Mouse (Mus musculus) adrenal gland, adult (tissue): ENCODE measurements at regions not wholly inside any gene's neighbourhood (a gene's known extent, or its start where the extent isn't known, plus 50 kb on each side); places are given as distances from the start of the nearest gene placed in this dataset.

Experiments used
- DNase-seq, 2 experiments: peaks; one replicate each; pipeline ENCODE4 v3.0.0; 2022 to 2023; ENCODE audit warnings: low spot score in 1 of 2; ENCODE audit not compliant: inconsistent age in 2 of 2

GRCm38 (mm10) chr1:63854794-63855193 is 85.7 kb upstream of the 4933402D24Rik start:
- DNase-seq, result peak; percentile 9 to 27

GRCm38 (mm10) chr1:63851476-63852094 is 82.5 kb upstream of the 4933402D24Rik start:
- no peak for DNase-seq

DNA sequence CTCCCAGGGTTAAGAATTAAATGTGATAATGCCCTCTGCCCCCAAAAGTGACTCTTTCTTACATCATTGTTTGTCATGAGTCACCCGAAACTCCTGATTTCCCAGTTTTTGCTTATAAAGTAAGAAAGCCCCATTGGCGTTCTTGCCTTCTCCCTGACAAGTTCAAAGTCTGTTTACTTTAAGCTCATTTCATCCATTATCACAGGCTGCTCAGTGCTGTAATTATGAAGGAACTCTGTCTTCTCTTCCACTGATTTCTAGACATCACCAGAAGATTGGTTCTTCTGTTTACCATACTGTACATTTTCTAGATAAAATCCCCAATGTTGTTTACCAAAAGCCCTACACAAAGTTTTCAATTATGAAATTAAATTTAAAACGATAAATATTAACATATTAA is 81.2 kb upstream of the 4933402D24Rik start:
- no peak for DNase-seq

- DNase-seq, result no peak
These were observed 59.2 kb upstream of the 4933402D24Rik start for GRCm38 (mm10) chr1:63828174-63828844.

DNA sequence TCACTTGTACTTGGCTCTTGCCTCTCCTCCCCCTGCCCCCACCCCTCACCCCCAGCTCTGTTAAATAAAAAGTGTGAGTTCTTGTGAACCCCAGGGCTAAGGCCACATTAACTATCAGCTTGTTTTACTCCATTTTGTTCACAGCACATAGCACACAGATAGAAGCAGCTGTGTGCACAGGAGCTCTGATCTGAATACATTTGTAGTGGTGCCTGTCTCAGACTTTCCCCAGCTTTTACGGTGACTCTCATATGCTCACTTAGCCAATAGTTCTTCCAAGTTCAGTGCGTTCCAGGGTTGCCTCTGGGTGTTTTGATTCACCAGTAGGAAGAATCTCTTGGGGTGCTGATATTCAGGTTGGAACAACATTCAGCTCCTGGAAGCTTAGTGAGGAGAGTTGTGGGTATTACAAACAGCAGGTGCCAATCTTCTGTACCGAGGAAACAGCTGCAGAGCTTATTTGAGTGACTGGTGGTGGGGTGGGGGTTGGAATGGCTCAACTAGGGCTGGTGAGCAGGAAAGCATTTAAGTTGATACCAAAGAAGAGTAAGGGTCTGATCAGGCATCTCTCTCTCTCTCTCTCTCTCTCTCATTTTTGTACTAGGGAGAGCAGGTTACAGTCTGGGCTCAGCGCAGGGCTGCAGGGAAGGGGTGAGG is 51.7 kb upstream of the 4933402D24Rik start:
- no peak for DNase-seq

DNA sequence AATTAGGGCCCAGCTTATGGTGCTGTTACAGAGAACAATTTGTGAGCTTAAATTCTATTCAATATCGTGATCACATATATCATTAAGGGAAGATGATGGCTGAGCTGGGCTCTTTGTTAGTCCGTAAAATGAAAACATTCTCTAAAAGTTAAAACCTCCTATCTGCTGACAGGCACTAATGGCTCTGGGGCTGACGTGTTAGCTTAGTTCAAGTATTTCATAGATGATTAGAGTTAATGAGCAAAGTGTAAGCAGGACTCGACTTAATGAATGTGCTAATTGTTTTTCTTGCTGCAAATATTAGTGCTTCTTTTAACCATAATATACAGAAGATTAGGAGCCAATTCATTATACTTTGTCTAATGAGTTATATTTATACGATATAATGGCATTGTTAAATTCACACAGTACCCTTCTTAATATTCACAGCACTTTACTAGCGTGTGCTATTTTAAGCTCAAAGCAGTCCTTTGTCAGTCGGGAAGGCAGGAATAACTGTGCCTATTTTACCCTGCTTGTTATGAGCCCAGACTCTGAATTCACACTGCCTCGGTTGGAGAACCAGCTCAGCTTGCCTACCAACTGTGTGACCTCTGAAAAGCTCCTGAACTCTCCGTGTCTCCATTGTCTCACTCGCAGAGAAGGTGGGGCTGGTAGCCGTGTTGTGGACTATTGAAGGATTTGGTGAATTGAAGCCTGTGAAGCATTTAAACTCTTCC is 50.6 kb upstream of the 4933402D24Rik start:
- DNase-seq, result no peak
